Mouse (Mus musculus) C2C12 (cell line): Measurements from ENCODE around the gene Tcf12.

Experiments
- CTCF ChIP-seq: IDR thresholded peaks from one replicate; pipeline ENCODE4 v1.5.1; 2011; ENCODE audit not compliant: control insufficient read depth, insufficient read depth, insufficient read length
- MAX ChIP-seq: IDR thresholded peaks from one replicate; pipeline ENCODE4 v1.6.1; 2011; ENCODE audit warnings: mild to moderate bottlenecking, control low read depth
- MYOD1 ChIP-seq: IDR thresholded peaks from one replicate; pipeline ENCODE4 v1.6.1; 2011; ENCODE audit warnings: low read depth; ENCODE audit not compliant: control insufficient read depth, insufficient read length
- MYOG ChIP-seq: IDR thresholded peaks from one replicate; pipeline ENCODE4 v1.6.1; 2011; ENCODE audit not compliant: control insufficient read depth, insufficient read length; ENCODE audit errors: extremely low read depth
- USF1 ChIP-seq: IDR thresholded peaks from one replicate; pipeline ENCODE4 v1.6.1; 2011; ENCODE audit warnings: low read depth, mild to moderate bottlenecking, control low read depth, moderate library complexity

DNA sequence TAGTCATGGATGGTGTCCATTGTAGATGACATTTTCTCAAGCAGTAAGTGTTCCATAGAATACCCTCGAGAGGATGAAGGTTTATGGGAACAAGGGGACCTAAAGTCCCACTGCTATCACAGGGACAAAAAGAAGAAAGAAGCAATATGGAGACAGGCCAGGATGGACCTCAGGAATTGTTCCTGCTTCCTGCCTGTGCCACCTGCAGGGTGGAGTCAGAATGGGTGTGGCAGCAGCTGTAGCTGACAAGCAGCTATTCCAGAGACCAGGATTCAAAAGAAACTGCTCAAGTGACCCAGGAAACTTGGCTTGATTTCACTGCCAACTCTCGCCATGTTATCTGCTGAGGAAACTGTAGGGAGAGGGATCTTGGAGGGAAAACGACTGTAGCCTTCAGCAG lies 298.1 kb downstream of the Tcf12 start:
- TF ChIP-seq MYOD1 (no peak), MYOG (no peak), CTCF (no peak), MAX (no peak), USF1 (no peak)
